Mouse (Mus musculus) neural tube, embryonic 15.5 days (tissue): Measurements from ENCODE around the gene Gdnf. TPM values are rescaled to one million over a fixed set of nuclear protein-coding genes. Genes with fewer than 3 reads are reported as not detected.

Experiments used
- ATAC-seq: fragments of 200-750 bp; cut with Nextera tagmentation; 2 replicates; pipeline ENCODE4 v1.8.0; 2017; ENCODE audit warnings: mild to moderate bottlenecking, moderate TSS enrichment, moderate library complexity; ENCODE audit not compliant: low FRiP score
- H3K27ac ChIP-seq: fragments of 300-500 bp; sonication (generic); replicated peaks from 2 replicates; pipeline ENCODE4 v1.5.1; 2015; ENCODE audit warnings: mild to moderate bottlenecking, inconsistent platforms
- H3K27me3 ChIP-seq: fragments of 300-500 bp; sonication (generic); replicated peaks from 2 replicates; pipeline ENCODE4 v1.6.1; 2015; ENCODE audit warnings: inconsistent platforms
- H3K36me3 ChIP-seq: fragments of 300-500 bp; sonication (generic); 2 replicates; pipeline ENCODE4 v1.6.1; 2015; ENCODE audit warnings: inconsistent platforms
- H3K4me1 ChIP-seq: fragments of 300-500 bp; sonication (generic); 2 replicates; pipeline ENCODE4 v1.6.1; 2015; ENCODE audit warnings: inconsistent platforms
- H3K4me2 ChIP-seq: fragments of 300-500 bp; sonication (generic); 2 replicates; pipeline ENCODE4 v1.6.1; 2015; ENCODE audit warnings: inconsistent platforms, mild to moderate bottlenecking, moderate library complexity
- H3K4me3 ChIP-seq: fragments of 300-500 bp; sonication (generic); replicated peaks from 2 replicates; pipeline ENCODE4 v1.5.1; 2015; ENCODE audit warnings: mild to moderate bottlenecking, inconsistent platforms
- H3K9ac ChIP-seq: fragments of 300-500 bp; sonication (generic); replicated peaks from 2 replicates; pipeline ENCODE4 v1.6.1; 2015; ENCODE audit warnings: mild to moderate bottlenecking, inconsistent platforms
- H3K9me3 ChIP-seq: fragments of 300-500 bp; sonication (generic); replicated peaks from 2 replicates; pipeline ENCODE4 v1.6.1; 2016; ENCODE audit warnings: inconsistent platforms
- WGBS: fragments of 180-500 bp; shearing (Covaris S2); methylation state at CpG from one replicate; pipeline ENCODE4 v1.1.7; 2015; ENCODE audit warnings: mixed read lengths; 5-methylcytosine and 5-hydroxymethylcytosine counted together
- polyA plus RNA-seq: library from polyadenylated mRNA; unstranded; fragments of >200 nt; fragmentation: Nextera tagmentation; extraction: Ambion mirVana; gene quantifications from 2 replicates; pipeline ENCODE4 v1.2.1, GENCODE M21; 2015

Gdnf gene
- polyA plus RNA-seq, 1 experiment from 2014 or later, result 0.10 TPM

GRCm38 (mm10) chr15:7814917-7815316 lies 4.3 kb downstream of the Gdnf start:
- Histone ChIP-seq H3K27ac (no peak overlapping the region), H3K27me3 (peaks cover 97% of the 10 kb centered on the region), H3K4me1 (peaks cover 51% of the 10 kb centered on the region), H3K4me3 (peak overlapping the region; percentile 34), H3K9me3 (no peaks in the 10 kb centered on the region), H3K4me2 (peak overlapping the region; percentile 62), H3K36me3 (no peaks in the 10 kb centered on the region), H3K9ac (no peak overlapping the region)
- no peak for ATAC-seq
- under 1% methylated on average over 13 of the region's 13 CpGs for WGBS

- H3K4me3 ChIP-seq, result peak overlapping the region; percentile 34
- peak overlapping the region; percentile 31; the same call in 1 of the 2 replicates for H3K9ac ChIP-seq
- WGBS, result under 1% methylated on average over 31 of the region's 36 CpGs
These were observed 4.9 kb downstream of the Gdnf start for GRCm38 (mm10) chr15:7815521-7815944.

GRCm38 (mm10) chr15:7823886-7824285 lies 13.2 kb downstream of the Gdnf start:
- no peak overlapping the region for H3K9ac ChIP-seq
- H3K27me3 ChIP-seq, result peaks cover 9% of the 10 kb centered on the region
- H3K4me2 ChIP-seq, result no peak overlapping the region
- H3K9me3 ChIP-seq, result no peaks in the 10 kb centered on the region
- H3K27ac ChIP-seq, result no peak overlapping the region
- no peak overlapping the region for H3K4me3 ChIP-seq
- WGBS, result 72% methylated on average over 6 of the region's 6 CpGs
- ATAC-seq, result no peak
- H3K36me3 ChIP-seq, result no peaks in the 10 kb centered on the region
- no peaks in the 10 kb centered on the region for H3K4me1 ChIP-seq

More at GRCm38 (mm10) chr15:7815521-7815944, 4.9 kb downstream of the Gdnf start:
- Histone ChIP-seq H3K4me2 (peak overlapping the region; percentile 62), H3K27ac (no peak overlapping the region), H3K9me3 (no peaks in the 10 kb centered on the region), H3K4me1 (peaks cover 45% of the 10 kb centered on the region), H3K27me3 (peaks cover 91% of the 10 kb centered on the region), H3K36me3 (no peaks in the 10 kb centered on the region)
- ATAC-seq, result no peak

- Histone ChIP-seq H3K27ac (no peak overlapping the region), H3K4me1 (no peaks in the 10 kb centered on the region), H3K4me2 (no peak overlapping the region), H3K36me3 (no peaks in the 10 kb centered on the region), H3K9me3 (no peaks in the 10 kb centered on the region), H3K4me3 (no peak overlapping the region), H3K9ac (no peak overlapping the region), H3K27me3 (no peaks in the 10 kb centered on the region)
- WGBS, result 54% methylated on average over 6 of the region's 6 CpGs
- no peak for ATAC-seq
These were observed 14.9 kb downstream of the Gdnf start for GRCm38 (mm10) chr15:7825530-7825929.

GRCm38 (mm10) chr15:7835404-7835803 lies 24.8 kb downstream of the Gdnf start:
- Histone ChIP-seq H3K27me3 (no peaks in the 10 kb centered on the region), H3K27ac (no peak overlapping the region), H3K9me3 (no peaks in the 10 kb centered on the region), H3K4me1 (no peaks in the 10 kb centered on the region), H3K4me2 (no peak overlapping the region), H3K9ac (no peak overlapping the region), H3K4me3 (no peak overlapping the region), H3K36me3 (no peaks in the 10 kb centered on the region)
- ATAC-seq, result no peak
- WGBS, result 91% methylated on average over 9 of the region's 9 CpGs

- Histone ChIP-seq H3K27ac (no peak overlapping the region), H3K27me3 (no peaks in the 10 kb centered on the region), H3K9ac (no peak overlapping the region), H3K4me1 (no peaks in the 10 kb centered on the region), H3K4me3 (no peak overlapping the region), H3K4me2 (no peak overlapping the region), H3K9me3 (no peaks in the 10 kb centered on the region), H3K36me3 (no peaks in the 10 kb centered on the region)
- WGBS, result 87% methylated on average over 8 of the region's 8 CpGs
- no peak for ATAC-seq
These were observed 27.6 kb downstream of the Gdnf start for GRCm38 (mm10) chr15:7838060-7838920.

- no peak overlapping the region for H3K4me2 ChIP-seq
- no peak for ATAC-seq
- H3K9me3 ChIP-seq, result no peaks in the 10 kb centered on the region
- no peak overlapping the region for H3K9ac ChIP-seq
- no peak overlapping the region for H3K27ac ChIP-seq
- H3K36me3 ChIP-seq, result no peaks in the 10 kb centered on the region
- H3K27me3 ChIP-seq, result no peaks in the 10 kb centered on the region
- no peaks in the 10 kb centered on the region for H3K4me1 ChIP-seq
- H3K4me3 ChIP-seq, result no peak overlapping the region
- WGBS, result 72% methylated on average over 7 of the region's 7 CpGs
These were observed 28.3 kb downstream of the Gdnf start for GRCm38 (mm10) chr15:7838921-7839309.

- no peak overlapping the region for H3K4me2 ChIP-seq
- no peak overlapping the region for H3K27ac ChIP-seq
- H3K27me3 ChIP-seq, result no peaks in the 10 kb centered on the region
- no peaks in the 10 kb centered on the region for H3K9me3 ChIP-seq
- H3K4me3 ChIP-seq, result no peak overlapping the region
- ATAC-seq, result no peak
- H3K4me1 ChIP-seq, result no peaks in the 10 kb centered on the region
- no peaks in the 10 kb centered on the region for H3K36me3 ChIP-seq
- H3K9ac ChIP-seq, result no peak overlapping the region
- WGBS, result 93% methylated on average over 1 of the region's 1 CpGs
These were observed 31.0 kb downstream of the Gdnf start for GRCm38 (mm10) chr15:7841664-7842063.

GRCm38 (mm10) chr15:7842398-7842797 lies 31.8 kb downstream of the Gdnf start:
- WGBS, result 92% methylated on average over 4 of the region's 4 CpGs

GRCm38 (mm10) chr15:7857418-7857817 lies 46.8 kb downstream of the Gdnf start:
- H3K9me3 ChIP-seq, result no peaks in the 10 kb centered on the region

More at GRCm38 (mm10) chr15:7842398-7842797, 31.8 kb downstream of the Gdnf start:
- H3K27me3 ChIP-seq, result no peaks in the 10 kb centered on the region
- H3K9ac ChIP-seq, result no peak overlapping the region
- H3K4me2 ChIP-seq, result no peak overlapping the region
- H3K9me3 ChIP-seq, result no peaks in the 10 kb centered on the region
- no peaks in the 10 kb centered on the region for H3K36me3 ChIP-seq
- H3K4me1 ChIP-seq, result no peaks in the 10 kb centered on the region
- H3K27ac ChIP-seq, result no peak overlapping the region
- ATAC-seq, result no peak
- no peak overlapping the region for H3K4me3 ChIP-seq

GRCm38 (mm10) chr15:7858841-7859240 lies 48.2 kb downstream of the Gdnf start:
- no peak for ATAC-seq
- no peaks in the 10 kb centered on the region for H3K9me3 ChIP-seq
- WGBS, result 90% methylated on average over 5 of the region's 5 CpGs
- H3K36me3 ChIP-seq, result no peaks in the 10 kb centered on the region
- H3K9ac ChIP-seq, result no peak overlapping the region
- H3K4me1 ChIP-seq, result no peaks in the 10 kb centered on the region
- H3K4me2 ChIP-seq, result no peak overlapping the region
- no peak overlapping the region for H3K27ac ChIP-seq
- H3K4me3 ChIP-seq, result no peak overlapping the region
- H3K27me3 ChIP-seq, result no peaks in the 10 kb centered on the region

More at GRCm38 (mm10) chr15:7857418-7857817, 46.8 kb downstream of the Gdnf start:
- Histone ChIP-seq H3K27me3 (no peaks in the 10 kb centered on the region), H3K4me1 (no peaks in the 10 kb centered on the region), H3K4me2 (no peak overlapping the region), H3K4me3 (no peak overlapping the region), H3K36me3 (no peaks in the 10 kb centered on the region), H3K9ac (no peak overlapping the region), H3K27ac (no peak overlapping the region)
- 69% methylated on average over 13 of the region's 13 CpGs for WGBS
- no peak for ATAC-seq

- 96% methylated on average over 5 of the region's 5 CpGs for WGBS
- Histone ChIP-seq H3K9me3 (no peaks in the 10 kb centered on the region), H3K36me3 (no peaks in the 10 kb centered on the region), H3K27ac (no peak overlapping the region), H3K4me1 (no peaks in the 10 kb centered on the region), H3K4me3 (no peak overlapping the region), H3K4me2 (no peak overlapping the region), H3K27me3 (no peaks in the 10 kb centered on the region), H3K9ac (no peak overlapping the region)
- no peak for ATAC-seq
These were observed 52.2 kb downstream of the Gdnf start for GRCm38 (mm10) chr15:7862890-7863289.
